Mouse (Mus musculus) midbrain, embryonic 11.5 days (tissue): ENCODE results near the gene Arl4d. TPM values are rescaled to one million over a fixed set of nuclear protein-coding genes. Genes with fewer than 3 reads are reported as not detected.
"Not testable (repeated sequence)": the region's sequence is repeated elsewhere in the genome, so short reads cannot be mapped to it uniquely, and the experiment has no call there.

Experiments
- ATAC-seq: fragments of 200-750 bp; cut with Nextera tagmentation; 2 replicates; pipeline ENCODE4 v1.8.0; 2017; ENCODE audit warnings: moderate TSS enrichment, moderate library complexity; ENCODE audit not compliant: low FRiP score
- DNase-seq: peaks from one replicate; pipeline ENCODE4 v3.0.0; 2015; ENCODE audit warnings: low spot score; ENCODE audit errors: missing footprints
- H3K27ac ChIP-seq: fragments of 300-500 bp; sonication (generic); 2 replicates; pipeline ENCODE4 v1.5.1; 2014; ENCODE audit warnings: low read depth, low read length
- H3K27me3 ChIP-seq: fragments of 300-500 bp; sonication (generic); 2 replicates; pipeline ENCODE4 v1.6.1; 2014; ENCODE audit warnings: mild to moderate bottlenecking, low read length, moderate library complexity, mixed read lengths; ENCODE audit not compliant: control insufficient read depth, insufficient read depth
- H3K36me3 ChIP-seq: fragments of 300-500 bp; sonication (generic); 2 replicates; pipeline ENCODE4 v1.6.1; 2014; ENCODE audit warnings: mild to moderate bottlenecking, low read length, moderate library complexity, mixed read lengths; ENCODE audit not compliant: control insufficient read depth, insufficient read depth
- H3K4me1 ChIP-seq: fragments of 300-500 bp; sonication (generic); 2 replicates; pipeline ENCODE4 v1.6.1; 2014; ENCODE audit warnings: low read length; ENCODE audit not compliant: control insufficient read depth, insufficient read depth
- H3K4me2 ChIP-seq: fragments of 300-500 bp; sonication (generic); 2 replicates; pipeline ENCODE4 v1.6.1; 2014; ENCODE audit warnings: mild to moderate bottlenecking, moderate library complexity
- H3K4me3 ChIP-seq: fragments of 300-500 bp; sonication (generic); 2 replicates; pipeline ENCODE4 v1.5.1; 2014; ENCODE audit warnings: low read depth, low read length
- H3K9ac ChIP-seq: fragments of 300-500 bp; sonication (generic); 2 replicates; pipeline ENCODE4 v1.6.1; 2014; ENCODE audit warnings: low read length
- H3K9me3 ChIP-seq: fragments of 300-500 bp; sonication (generic); 2 replicates; pipeline ENCODE4 v1.6.1; 2016; ENCODE audit warnings: low read length; ENCODE audit not compliant: control insufficient read depth
- WGBS: fragments of 180-500 bp; shearing (Covaris S2); extraction: QIAGEN DNeasy Blood & Tissue Kit; methylation state at CpG from one replicate; pipeline ENCODE4 v1.1.7; 2014; 5-methylcytosine and 5-hydroxymethylcytosine counted together
- polyA plus RNA-seq: library from polyadenylated mRNA; unstranded; fragments of >200 nt; fragmentation: Nextera tagmentation; extraction: Ambion mirVana; gene quantifications from 2 replicates; pipeline ENCODE4 v1.2.1, GENCODE M21; 2014

Gene Arl4d
- polyA plus RNA-seq, 1 experiment from 2014 or later = 3.9 TPM

DNA sequence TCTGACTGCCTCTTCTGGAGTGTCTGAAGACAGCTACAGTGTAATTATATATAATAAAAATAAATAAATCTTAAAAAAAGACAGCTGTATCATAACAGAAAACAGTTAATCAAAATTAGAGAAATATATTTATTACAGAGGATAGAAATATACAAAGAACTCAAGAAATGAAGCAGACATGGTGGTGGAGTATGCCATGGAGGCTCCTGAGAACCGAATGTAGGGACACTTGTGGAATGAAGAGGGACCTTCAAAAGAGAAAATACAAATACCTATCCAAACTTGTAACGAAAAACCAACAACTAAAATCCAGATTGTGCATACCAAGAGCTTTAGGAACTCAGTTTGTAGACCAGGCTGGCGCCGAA is 20.3 kb upstream of the Arl4d start:
- WGBS = 1% methylated on average over 4 of the region's 4 CpGs
- not testable (repeated sequence) for H3K36me3 ChIP-seq, H3K4me3 ChIP-seq, H3K4me2 ChIP-seq, H3K4me1 ChIP-seq, H3K9ac ChIP-seq, H3K27ac ChIP-seq, H3K27me3 ChIP-seq, H3K9me3 ChIP-seq, ATAC-seq, DNase-seq

DNA sequence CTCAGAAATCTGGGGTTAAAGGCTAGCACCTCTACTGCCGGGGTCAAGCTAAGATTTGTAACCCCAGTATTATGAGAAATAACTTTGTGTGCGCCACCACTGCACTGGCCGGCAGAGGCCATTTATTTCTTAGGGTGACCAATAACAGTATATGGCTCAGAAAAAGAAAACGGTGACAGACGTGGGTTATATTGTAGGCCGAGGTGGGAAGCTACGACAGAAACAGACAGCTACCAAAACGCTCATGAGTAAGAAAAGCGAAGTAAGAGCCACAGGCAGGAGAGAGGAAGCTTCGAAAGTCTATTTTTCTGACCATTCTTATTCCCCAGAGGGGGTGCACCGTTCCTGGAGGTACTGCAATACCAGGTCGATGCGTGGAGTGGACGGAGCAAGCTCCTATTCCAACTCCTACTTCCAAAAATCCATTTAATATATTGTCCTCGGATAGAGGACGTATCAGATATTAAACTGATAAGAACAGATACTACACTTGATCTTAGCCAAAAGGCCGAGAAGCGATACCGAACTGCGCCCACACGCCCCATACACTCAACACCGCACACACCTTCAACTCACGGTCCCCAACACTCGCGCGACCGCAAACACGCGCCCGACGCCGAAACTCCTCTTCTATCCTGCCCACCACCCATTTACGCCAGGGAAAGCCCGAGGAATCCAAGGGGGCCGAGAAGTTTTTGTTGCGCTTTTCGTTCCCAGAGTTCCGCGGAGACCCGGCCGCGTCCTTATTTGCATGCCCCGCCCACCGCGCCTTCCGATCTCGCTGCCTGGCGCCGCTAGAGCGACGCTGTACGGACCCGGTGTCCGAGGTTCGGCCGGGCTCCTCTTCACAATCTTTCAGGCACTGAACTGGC is 19.7 kb upstream of the Arl4d start:
- not testable (repeated sequence) for H3K4me1 ChIP-seq, H3K9me3 ChIP-seq, H3K27me3 ChIP-seq, H3K36me3 ChIP-seq
- Histone ChIP-seq H3K4me3 (peak overlapping the region; percentile 17; the same call in 1 of the 2 replicates), H3K4me2 (peak overlapping the region; percentile 36), H3K9ac (peak overlapping the region; percentile 62), H3K27ac (peak overlapping the region; percentile 82)
- ATAC-seq (peak; percentile 77), DNase-seq (peak; percentile 97)
- WGBS = under 1% methylated on average over 40 of the region's 56 CpGs

DNA sequence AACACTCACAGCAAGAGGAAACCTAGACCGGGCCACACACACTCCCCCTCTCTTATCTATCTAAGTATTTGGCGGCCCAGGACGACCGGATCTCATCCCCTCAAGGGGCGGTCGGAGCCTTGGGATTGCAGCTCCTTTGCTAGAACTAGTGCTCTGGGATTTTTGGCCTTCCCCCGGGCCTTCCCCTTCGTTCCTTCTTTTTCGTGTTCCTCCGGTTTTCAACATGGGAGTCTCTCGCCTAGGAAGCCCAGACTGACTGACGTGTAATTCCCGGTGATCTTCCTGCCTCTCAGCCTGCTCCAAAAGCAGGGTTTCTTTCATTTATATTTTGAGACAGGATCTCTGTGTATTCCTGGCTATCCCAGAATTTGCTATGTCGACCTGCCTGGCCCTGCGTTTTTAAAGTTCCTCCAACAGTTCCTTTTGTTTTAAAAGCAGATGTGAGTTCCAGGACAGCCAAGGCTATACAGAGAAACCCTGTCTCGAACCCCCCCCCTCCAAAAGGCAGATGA is 19.0 kb upstream of the Arl4d start:
- peak overlapping the region; percentile 36 for H3K4me2 ChIP-seq
- ATAC-seq, H3K36me3 ChIP-seq, H3K4me1 ChIP-seq, H3K27me3 ChIP-seq, H3K9me3 ChIP-seq: not testable (repeated sequence)
- H3K27ac ChIP-seq = peak overlapping the region; percentile 82; the same call in 1 of the 2 replicates
- H3K4me3 ChIP-seq = peak overlapping the region; percentile 17; the same call in 1 of the 2 replicates
- WGBS = 18% methylated on average over 12 of the region's 16 CpGs
- DNase-seq = peak; percentile 85
- H3K9ac ChIP-seq = peak overlapping the region; percentile 62

DNA sequence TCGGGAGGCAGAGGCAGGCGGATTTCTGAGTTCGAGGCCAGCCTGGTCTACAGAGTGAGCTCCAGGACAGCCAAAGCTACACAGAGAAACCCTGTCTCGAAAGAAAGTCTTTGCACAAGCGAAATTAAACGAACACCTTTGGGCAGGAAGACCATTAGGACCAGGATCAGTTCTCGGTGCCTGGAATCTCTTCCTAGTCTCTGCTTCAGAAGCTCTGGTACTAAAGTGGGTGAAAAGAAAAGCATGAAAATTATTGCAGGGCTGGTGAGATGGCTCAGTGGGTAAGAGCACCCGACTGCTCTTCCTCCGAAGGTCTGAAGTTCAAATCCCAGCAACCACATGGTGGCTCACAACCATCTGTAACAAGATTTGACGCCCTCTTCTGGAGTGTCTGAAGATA is 18.2 kb upstream of the Arl4d start:
- not testable (repeated sequence) for H3K9me3 ChIP-seq, H3K27ac ChIP-seq, H3K9ac ChIP-seq, H3K36me3 ChIP-seq, H3K27me3 ChIP-seq, H3K4me2 ChIP-seq, ATAC-seq, H3K4me3 ChIP-seq, H3K4me1 ChIP-seq
- 90% methylated on average over 10 of the region's 10 CpGs for WGBS
- peak; percentile 62 for DNase-seq

DNA sequence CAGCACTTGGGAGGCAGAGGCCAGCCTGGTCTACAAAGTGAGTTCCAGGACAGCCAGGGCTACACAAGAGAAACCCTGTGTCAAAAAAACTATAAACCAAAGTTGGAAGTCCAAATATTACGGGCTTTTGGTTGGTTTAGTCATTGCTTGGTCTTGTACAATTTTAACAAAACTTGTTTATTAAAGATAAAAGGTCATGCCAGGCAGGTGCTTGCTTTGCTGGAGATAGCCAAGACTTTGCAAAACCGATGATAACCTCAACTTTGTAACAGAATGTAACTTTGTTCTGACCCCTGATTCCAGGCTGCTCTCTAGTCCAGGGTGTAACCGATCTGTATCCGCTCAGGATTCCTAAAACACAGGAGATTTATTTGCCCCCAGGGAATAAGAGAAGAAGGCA is 9.0 kb upstream of the Arl4d start:
- no peaks in the 10 kb centered on the region for H3K9me3 ChIP-seq
- no peaks in the 10 kb centered on the region for H3K27me3 ChIP-seq
- H3K4me2 ChIP-seq = no peak overlapping the region
- H3K9ac ChIP-seq = no peak overlapping the region
- WGBS = 86% methylated on average over 4 of the region's 4 CpGs
- no peaks in the 10 kb centered on the region for H3K36me3 ChIP-seq
- DNase-seq (peak; percentile 65), ATAC-seq (no peak)
- no peak overlapping the region for H3K4me3 ChIP-seq
- 0 out of 2 replicates have a peak, but pooled peaks cover 2% of the 10 kb centered on the region for H3K4me1 ChIP-seq
- H3K27ac ChIP-seq = no peak overlapping the region

DNA sequence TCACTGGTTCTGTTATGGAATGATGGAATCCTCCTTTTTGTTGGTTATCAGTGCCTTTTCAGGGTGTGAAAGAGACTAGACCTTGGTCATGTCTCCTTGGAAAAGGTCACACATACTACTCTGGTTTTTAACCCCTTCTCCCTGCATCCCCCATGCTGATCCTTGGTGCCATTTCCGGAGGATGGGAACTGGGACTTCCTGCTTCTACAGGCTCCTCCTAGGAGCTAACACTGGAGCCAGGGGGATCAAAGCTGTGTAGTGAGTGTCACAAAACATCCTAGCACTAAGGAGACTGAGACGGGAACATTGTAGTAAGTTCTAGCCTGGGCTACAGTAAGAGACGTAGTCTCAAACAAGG is 7.8 kb upstream of the Arl4d start:
- H3K4me3 ChIP-seq = peak overlapping the region; percentile 13; the same call in 1 of the 2 replicates
- H3K36me3 ChIP-seq = no peaks in the 10 kb centered on the region
- ATAC-seq (peak; percentile 51), DNase-seq (no peak)
- peak overlapping the region; percentile 73 for H3K9ac ChIP-seq
- no peaks in the 10 kb centered on the region for H3K9me3 ChIP-seq
- WGBS = 1% methylated on average over 3 of the region's 3 CpGs
- no peaks in the 10 kb centered on the region for H3K27me3 ChIP-seq
- H3K4me2 ChIP-seq = peak overlapping the region; percentile 43
- 0 out of 2 replicates have a peak, but pooled peaks cover 2% of the 10 kb centered on the region for H3K4me1 ChIP-seq
- H3K27ac ChIP-seq = peak overlapping the region; percentile 95

DNA sequence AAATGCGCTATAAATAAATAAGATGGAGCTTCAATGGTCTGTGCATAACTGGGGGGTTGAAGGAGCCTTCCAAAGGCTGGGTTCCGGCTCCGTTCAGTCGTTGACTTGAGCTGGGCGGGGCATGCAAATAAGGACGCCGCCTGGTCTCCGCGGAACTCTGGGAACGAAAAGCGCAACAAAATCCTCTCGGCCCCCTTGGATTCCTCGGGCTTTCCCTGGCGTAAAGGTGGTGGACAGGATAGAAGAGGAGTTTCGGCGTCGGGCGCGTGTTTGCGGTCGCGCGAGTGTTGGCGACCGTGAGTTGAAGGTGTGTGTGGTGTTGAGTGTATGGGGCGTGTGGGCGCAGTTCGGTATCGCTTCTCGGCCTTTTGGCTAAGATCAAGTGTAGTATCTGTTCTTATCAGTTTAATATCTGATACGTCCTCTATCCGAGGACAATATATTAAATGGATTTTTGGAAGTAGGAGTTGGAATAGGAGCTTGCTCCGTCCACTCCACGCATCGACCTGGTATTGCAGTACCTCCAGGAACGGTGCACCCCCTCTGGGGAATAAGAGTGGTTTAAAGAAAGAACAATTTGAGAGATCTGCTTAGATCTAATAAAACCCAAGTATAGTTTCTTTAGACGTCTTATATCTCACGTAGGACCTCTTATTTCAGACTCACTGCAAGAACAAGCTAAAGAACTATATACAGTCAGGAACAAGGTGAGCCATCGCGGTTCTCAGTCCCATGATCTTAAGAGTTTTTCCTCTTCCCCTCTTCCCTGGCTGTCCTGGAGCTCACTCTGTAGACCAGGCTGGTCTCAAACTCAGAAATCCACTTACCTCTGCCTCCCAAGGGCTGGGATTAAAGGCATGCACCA is 7.2 kb upstream of the Arl4d start:
- not testable (repeated sequence) for H3K9me3 ChIP-seq, H3K4me1 ChIP-seq, H3K36me3 ChIP-seq, H3K27me3 ChIP-seq
- Histone ChIP-seq H3K4me2 (peak overlapping the region; percentile 43), H3K27ac (peak overlapping the region; percentile 95), H3K9ac (peak overlapping the region; percentile 73), H3K4me3 (peak overlapping the region; percentile 13; the same call in 1 of the 2 replicates)
- WGBS = under 1% methylated on average over 37 of the region's 40 CpGs
- DNase-seq (peak; percentile 96), ATAC-seq (peak; percentile 92)

DNA sequence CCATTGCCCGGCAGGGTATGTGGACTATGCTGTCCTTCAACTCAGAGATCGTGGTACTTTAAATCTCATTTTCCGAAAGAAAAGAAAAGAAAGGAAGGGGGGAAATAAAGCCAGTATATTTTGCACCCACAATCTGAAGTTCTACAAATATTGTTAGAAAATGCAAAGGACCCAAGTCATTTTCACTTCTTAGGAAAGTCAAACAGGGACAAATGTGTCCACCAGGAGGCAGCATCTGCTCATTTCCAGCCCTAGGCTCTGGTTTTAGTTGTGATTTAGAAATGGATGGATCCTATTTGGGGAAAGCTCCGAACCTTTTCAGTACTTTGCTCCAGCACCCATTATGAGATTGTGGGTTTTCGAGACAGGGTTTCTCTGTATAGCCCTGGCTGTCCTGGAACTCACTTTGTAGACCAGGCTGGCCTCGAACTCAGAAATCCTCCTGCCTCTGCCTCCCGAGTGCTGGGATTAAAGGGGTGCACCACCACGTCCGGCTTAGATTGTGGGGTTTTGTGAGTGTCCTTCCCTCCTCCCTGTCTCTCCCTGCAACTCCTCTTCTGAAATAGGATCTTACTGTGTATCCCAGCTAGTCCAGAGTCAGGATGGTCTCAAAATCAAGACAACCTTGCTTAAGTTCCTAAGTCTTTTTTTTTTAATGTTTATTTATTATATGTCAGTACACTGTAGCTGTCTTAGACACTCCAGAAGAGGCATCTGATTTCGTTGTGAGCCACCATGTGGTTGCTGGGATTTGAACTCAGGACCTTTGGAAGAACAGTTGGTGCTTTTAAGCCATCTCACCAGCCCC is 6.4 kb upstream of the Arl4d start:
- Histone ChIP-seq H3K4me1 (0 out of 2 replicates have a peak, but pooled peaks cover 2% of the 10 kb centered on the region), H3K27ac (no peak overlapping the region), H3K4me2 (no peak overlapping the region), H3K9me3 (no peaks in the 10 kb centered on the region), H3K4me3 (no peak overlapping the region), H3K36me3 (no peaks in the 10 kb centered on the region), H3K27me3 (no peaks in the 10 kb centered on the region), H3K9ac (no peak overlapping the region)
- no peak for ATAC-seq
- peak; percentile 98 for DNase-seq
- 34% methylated on average over 10 of the region's 10 CpGs for WGBS
